Mouse (Mus musculus) layer of hippocampus, adult 9-10 months (tissue): ENCODE data around the gene Gngt2.
"Not testable (repeated sequence)": the region's sequence is repeated elsewhere in the genome, so short reads cannot be mapped to it uniquely, and the experiment has no call there.

Experiments used
- DNase-seq: peaks from one replicate; pipeline ENCODE4 v3.0.0; 2022; ENCODE audit warnings: low spot score

Gngt2 gene

DNA sequence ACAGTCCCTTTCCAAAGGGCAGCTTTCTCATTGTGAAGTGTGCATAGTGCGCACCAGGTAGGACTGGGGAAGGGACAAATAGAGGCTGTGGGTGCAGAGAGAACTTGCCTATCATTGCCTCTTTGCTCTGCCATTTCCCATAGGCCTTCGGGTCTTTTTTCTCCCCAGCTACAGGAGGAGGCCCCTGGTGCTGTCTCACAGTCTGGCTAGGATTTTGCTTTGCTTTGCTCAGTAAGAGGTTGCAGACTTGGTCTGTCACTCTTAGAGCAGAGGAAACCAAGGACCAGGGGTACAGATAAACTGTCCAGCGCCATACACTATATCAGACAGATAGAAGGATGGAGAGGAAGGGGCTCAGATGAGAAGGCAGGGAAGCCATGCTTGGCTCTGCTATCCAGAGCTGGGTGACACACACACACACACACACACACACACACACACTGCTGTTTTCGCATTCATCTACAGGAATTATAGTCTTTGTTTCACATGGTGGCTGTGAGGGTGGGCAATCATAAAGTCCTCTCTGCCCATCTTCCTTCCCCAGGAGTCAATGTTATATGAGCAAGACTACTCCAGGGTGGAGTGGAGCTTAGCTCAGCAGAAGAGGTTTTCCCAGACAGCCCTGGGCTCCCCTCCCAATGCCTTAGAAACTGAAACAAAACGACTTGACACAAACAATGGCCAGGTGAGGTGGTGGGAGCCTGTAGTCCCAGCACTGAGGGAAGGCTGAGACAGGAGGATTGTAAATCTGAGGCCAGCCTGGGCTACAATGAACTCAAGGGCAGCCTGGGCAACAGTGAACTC lies 3.9 kb downstream of the Gngt2 start:
- DNase-seq: no peak

DNA sequence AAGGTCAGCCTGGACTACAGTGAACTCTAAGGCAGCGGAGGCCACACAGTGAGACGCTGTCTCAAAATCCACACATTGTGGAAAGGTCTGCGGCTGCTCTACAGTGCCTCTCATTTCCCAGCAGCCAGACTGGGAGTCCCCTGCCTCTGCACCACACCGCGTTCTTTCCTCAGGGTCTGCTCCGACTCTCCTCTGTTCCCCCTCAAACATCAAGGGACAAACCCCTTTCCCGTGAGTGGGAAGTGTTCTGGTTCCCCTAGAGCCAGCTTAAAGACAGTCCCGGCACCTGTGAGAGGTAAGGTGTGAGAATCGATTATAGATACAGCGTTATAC lies 4.4 kb downstream of the Gngt2 start:
- DNase-seq: no peak

GRCm38 (mm10) chr11:95842074-95842681 lies 5.2 kb downstream of the Gngt2 start, which contains the start of gene Abi3:
Gene Abi3 (minus strand): TSS chr11:95842476.
- DNase-seq: no peak

DNA sequence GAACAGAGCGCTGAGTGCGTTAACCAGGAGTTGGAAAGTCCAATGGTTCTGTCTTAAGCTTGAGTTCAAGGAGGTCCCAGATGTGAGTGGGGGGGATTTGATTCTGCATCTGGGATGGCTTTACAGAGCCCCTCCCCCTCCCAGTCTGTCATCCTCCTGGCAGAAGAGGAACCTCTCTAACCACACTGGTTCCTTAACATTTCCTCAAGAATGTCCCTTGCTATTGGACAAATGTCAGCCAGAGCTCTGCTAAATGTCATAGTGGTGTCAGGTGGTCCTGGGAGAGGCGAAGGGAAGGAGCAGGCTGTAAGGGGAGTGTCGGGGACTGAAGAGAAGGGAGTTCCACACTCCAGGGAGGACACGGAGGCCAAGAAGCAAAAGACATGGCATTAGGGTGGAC lies 5.9 kb downstream of the Gngt2 start:
- no peak for DNase-seq

DNA sequence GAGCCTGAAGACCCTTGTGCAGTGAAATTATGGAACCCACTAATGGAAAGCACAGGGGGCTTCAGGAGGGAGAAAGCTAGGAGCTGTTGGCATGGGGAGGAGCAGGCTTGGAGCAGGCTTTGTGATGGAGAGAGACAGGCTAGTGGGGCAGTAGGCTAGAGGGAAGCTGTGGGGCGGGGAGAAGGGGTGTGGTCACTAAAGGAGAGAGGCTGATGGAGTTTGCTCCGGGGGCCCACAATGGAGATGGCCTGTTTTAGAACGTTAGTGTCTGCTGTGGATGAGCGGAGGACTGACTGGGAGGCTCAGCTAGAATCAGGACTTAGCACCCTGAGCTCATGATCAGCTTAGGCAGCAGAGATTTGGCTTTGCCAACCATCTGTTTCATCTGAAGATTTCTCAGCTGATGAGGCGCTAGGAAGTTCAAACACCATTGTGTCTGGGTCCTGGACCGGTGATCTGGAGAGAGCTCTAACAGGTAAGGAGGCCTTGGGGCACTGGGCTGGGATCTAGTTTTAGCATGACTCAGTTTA lies 6.5 kb downstream of the Gngt2 start:
- no peak for DNase-seq

DNA sequence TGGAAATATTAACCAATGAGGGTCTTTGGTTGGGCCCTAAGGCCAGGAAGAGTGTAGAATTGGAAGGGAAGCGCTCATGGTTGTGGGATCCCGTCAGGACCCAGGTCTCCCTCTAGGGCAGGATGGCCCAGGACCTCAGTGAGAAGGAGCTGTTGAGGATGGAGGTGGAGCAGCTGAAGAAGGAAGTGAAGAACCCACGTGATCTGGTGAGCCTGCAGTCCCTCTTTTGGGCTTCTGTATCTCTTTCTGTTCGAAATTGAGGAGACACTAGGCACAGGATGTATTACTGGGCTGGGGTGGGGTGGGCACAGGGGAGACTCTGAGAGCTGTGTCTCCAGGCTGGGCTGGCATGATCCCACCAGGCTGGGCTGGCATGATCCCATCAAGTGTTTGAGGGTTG lies 7.9 kb downstream of the Gngt2 start:
- no peak for DNase-seq

GRCm38 (mm10) chr11:95850898-95851297 lies 13.9 kb downstream of the Gngt2 start:
- DNase-seq: no peak

DNA sequence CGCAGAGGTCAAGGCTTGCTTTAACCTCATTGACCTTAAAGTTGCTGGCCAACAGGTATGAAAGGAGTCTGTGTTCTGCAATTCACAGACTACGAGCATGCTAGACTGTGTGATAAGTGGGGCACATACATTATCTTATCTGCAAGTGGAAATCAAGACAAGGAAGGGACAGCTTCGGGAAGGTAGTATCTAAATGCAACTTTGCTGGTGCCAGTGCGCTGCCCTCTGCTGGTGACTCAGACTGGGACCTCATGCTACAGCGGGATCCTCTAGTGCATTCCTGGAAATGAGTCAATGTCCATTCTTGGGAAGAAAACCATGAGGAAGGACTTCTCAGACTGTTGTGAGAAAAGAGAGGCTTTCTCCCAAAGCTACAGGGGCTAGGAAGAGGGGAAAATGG lies 16.7 kb downstream of the Gngt2 start:
- DNase-seq: no peak

DNA sequence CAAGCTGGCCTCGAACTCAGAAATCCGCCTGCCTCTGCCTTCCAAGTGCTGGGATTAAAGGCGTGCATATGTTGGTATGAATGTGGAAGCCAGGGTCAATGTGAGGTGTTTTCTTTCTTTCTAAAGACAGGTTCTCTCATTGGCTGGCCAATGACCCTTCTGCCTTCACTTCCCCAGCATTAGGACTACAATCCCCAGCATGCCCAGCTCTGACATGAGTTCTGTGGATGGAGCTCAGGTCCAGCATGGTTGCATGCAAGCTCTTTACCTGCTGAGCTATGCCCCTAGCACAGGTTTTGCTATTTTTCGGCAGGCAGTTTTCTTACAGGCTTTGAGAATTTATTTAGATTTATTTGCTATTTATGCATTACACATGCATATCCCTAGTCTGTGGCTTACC lies 20.3 kb downstream of the Gngt2 start:
- DNase-seq: no peak

- no peak for DNase-seq
These were observed 20.9 kb downstream of the Gngt2 start for GRCm38 (mm10) chr11:95857716-95858527.

DNA sequence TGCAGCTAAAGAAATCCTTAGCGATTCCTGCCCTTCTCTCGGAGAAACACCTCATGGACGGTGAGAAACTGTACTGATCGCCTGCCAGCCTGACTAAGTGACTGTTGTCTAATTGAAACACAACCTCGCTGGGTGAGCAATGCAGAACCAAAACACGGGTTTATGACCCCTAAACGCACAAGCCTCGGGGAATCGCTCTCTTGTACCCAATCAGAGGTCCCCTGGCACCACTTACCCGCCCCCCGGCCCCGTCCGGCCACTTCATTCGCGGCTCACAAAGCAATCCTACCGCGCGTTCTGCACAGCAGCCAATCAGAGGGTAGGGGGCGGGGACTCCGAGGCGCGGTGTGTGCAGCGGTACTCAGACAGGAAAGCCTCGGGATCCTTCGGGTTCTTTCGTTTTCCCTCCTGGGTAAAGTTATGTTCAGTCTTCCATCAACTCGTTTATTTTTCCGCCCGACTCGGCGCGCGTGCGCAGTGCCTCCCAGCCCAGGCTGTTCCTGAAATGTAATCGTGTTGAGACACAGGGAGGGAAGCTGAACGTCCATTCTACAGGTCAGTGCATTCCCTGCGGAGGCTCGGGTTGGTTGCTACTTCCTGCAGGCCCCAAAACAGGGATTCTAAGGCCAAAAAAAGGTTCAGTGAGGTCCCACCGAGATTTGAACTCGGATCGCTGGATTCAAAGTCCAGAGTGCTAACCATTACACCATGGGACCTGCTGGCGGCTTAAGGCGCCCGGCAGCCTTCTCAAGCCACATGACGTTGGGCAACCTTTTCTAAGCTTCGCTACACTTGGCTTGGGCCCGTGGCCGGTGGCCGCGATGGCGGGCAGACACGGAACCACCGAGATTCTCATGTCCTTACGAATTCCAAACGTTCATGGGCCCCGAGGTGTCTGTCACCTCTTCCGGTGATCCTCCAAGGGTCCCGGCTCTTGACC lies 21.8 kb downstream of the Gngt2 start:
- peak; percentile 91 for DNase-seq

DNA sequence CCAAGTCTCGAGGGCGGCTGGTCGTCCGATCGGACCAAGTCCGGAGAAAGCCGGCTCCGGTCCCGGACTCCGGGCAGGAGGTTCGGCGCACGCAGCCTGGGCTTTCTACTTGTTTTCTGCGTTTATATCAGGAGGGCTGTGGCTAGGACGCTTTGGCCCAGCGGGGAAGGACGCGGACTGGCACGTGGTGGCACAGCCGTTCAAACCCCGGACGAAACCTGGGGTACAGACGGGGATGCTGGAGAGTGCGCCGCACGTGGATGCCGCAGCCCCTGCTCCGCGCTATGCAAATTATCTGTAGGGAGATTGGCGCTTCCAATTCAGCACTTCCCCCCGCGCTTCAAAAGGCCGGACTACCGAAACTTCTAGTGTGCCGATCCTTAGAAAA lies 22.4 kb downstream of the Gngt2 start:
- no peak for DNase-seq

- DNase-seq: no peak
These were observed 23.1 kb downstream of the Gngt2 start for GRCm38 (mm10) chr11:95860071-95860490.

DNA sequence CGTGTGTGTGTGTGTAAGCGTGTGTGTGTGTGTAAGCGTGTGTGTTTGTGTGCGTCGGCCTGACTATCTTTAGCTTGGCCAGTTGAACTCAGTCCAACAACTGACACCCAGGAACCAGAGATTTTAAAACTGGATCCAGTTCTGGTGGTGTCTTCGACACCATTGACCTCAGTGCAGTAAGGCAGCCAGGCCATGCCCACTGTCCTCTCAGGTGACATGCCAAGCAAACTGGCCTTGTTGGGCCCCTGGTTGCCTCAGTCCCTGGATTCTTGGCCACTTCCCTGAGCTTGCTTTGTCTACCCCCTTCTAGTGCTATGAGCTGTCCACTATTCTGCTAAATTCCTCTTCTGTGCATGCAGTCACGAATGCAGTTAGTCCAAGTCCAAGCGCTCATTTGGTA lies 24.4 kb downstream of the Gngt2 start:
- DNase-seq: no peak

- no peak for DNase-seq
These were observed 32.4 kb downstream of the Gngt2 start for GRCm38 (mm10) chr11:95869442-95869841.

- DNase-seq: no peak
These were observed 33.0 kb downstream of the Gngt2 start for GRCm38 (mm10) chr11:95869918-95870470.

GRCm38 (mm10) chr11:95875804-95876203 lies 38.8 kb downstream of the Gngt2 start:
- no peak for DNase-seq

DNA sequence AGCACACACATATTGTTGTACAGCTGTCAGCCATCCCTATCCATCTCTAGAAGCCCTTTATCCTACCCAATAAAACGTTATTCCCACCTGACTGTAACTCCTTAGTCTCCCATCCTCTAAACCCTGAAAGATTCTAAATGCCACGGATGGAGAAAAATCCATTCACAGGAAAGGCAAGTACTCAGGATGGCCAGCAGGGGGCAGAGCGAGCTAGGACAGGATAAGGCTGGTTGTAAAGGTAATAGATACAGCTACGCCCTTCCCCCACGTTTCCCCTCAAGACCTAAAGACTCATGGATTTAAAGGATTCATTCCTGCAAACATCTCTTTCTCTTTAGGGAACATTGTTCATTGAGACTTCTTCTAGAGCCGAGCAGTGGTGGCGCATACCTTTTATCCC lies 39.3 kb downstream of the Gngt2 start:
- no peak for DNase-seq

DNA sequence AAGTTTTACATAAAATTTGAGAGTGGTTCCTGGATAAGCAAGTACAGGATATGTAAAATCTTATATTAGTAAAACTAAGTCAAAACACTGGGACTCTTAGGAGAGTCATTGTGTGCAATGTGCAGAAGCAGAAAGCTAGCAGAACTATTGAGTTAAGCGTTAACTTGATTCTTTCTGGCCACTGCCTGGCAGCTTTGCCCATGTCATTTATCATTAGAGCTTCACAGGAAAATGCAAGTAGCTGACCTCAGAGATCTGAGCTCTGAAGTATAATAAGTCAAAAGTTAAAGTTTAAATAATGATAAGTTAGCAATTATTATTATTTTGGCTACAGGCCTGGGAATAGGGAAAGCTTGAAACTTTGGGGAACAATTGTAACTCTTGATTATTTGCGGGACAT lies 42.8 kb downstream of the Gngt2 start:
- not testable (repeated sequence) for DNase-seq

GRCm38 (mm10) chr11:95890462-95891051 lies 53.5 kb downstream of the Gngt2 start:
- no peak for DNase-seq
